Mouse (Mus musculus) ES-CJ7 (cell line): ENCODE results near the gene Gnat3.
A peak's percentile ranks its signal among the peaks of the same experiment; 100 is the strongest.

ENCODE experiments used
- DNase-seq: peaks from one replicate; pipeline ENCODE4 v3.0.0; 2011; ENCODE audit warnings: low read depth, low spot score

Gene Gnat3

DNA sequence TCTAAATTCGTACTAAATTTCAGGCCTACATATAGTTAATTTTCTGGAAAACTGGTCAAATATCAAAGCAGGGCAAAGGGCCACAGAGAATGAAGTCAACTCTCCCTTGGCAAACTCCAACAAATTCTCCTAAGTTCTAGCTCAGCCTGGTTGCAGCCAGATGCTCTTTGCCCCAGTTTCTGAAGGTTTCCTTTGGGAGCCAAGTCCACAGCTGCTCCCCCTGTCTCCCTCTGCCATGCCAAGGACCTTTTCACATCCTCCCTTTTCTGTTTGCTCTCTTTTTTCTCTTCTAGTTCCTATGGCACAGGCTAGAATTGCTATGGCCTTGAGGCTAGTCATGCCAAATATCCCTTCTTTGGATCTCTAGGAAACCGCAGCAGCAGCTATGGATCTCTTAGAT is 43.8 kb downstream of the Gnat3 start:
- DNase-seq = no peak

DNA sequence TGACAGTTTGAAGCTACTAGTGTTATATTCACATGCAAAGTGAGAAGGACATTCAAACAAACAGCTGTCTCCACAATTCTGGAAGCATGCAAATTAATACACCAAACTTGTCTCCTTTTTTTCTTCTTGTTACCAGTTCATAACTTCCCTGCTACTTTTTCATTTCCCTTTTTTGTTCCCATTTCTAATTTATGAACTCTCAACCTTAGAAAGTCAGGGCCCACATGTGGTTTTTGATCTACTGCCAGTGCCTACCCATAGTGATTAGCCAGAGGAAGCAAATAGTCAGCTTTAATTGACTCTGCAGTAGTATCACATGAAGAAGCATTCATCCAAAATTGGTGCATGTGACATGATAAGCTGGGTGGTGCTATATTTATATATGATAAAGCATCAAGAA is 44.7 kb downstream of the Gnat3 start:
- no peak for DNase-seq

GRCm38 (mm10) chr5:18010301-18010700 is 48.0 kb downstream of the Gnat3 start:
- DNase-seq = no peak

- DNase-seq = no peak
Observed at GRCm38 (mm10) chr5:18013196-18013595, 50.8 kb downstream of the Gnat3 start.

DNA sequence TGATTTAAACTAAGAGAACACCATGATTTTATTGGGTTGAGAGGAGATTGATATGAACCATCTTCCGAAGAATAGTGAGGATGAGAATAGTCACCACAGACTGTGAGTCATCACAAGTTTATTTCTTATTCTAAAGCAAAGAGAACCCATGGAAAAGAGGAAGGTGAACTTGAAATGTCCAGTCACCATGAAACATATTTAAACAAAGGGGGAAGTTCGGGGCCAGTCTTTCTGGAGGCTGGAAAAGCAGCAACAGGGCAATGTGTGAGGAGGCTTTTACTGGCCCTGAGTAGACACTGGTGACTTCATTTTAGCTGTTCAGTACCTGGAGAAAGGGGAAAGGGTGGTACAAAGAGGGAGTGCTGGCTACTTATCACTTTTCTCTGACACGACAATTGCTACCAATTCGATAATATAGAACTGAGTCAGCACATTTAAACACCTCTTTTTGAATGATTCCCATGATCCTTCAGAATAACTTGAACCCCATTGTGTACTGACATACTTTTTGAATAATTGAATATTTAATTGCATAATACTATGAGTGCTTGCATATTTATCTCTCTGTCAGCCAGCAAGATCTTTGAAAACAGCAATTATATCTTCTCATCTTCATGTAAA is 52.0 kb downstream of the Gnat3 start:
- no peak for DNase-seq

- DNase-seq = peak; percentile 23
Observed at GRCm38 (mm10) chr5:18023347-18023746, 61.0 kb downstream of the Gnat3 start.

DNA sequence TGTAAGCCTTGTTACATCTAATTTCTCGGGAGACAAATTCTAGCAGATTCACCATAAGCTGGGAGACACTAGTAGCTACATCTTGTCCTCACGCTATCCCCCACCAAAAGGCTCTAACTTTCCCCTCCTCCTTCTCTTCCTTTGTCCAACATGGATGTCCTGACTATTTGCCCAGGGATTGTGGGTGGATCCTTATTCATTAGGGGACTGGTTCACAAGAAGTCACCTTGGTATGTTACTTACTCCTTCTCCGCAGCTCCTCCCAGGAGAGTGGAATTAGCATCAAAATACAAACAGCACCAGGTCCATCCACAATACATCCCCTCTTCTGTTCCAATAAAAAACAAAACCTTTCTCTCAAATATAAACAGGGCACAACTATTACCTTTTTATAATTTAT is 65.2 kb downstream of the Gnat3 start:
- DNase-seq = peak; percentile 73

DNA sequence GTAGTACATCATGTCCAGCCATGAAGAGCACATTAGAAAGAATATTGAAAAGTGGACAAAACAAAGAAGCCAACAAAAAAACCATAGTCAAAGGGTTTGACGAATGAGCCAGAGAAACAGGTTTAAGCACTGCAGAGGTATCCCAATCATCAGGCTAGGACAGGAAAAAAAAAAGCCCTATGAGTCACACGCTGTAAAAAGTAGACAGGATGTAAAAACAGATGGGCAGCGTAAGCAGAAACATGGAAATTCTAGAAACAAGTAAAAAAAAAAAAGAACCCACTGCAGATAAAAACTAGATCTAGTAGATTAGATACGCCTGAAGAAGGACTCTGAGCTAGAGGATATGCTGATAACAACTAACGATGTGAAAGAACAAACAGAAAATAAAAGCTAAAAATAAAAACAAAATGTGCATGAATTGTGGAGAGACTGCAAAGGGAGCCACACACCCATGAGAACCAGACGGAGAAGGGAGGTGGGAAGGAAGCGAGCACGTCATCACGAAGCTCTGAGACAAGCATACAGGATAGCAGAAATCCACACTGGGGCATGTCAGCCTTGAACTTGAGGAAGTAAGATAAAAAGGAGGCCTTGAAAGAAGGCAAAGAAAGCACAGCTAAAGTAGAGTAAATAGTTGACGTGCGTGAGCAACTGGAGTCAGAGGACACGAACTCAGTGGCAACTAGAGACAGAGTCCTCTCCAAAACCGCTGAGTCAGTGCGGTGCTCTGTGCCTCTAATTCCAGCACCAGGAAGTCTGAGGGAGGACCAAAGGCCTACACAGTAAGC is 73.7 kb downstream of the Gnat3 start:
- DNase-seq = peak; percentile 28

DNA sequence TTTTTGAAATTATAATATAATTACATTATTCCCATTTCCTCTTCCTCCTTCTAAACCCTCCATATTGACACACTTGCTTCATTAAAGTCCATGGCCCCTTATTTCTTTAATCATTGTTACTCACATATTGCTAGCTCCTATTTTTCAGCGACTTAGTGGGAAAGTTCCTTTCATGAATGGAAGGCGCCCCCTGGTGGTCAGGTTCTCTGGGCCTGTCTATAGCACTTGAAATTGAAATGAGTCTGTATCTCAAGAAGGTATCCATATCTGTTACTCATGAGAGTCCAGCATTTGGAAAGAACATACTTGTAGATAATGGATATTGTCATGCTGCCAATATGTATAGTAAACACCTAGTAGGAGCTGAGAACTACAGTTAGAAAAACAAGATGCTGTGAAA is 80.7 kb downstream of the Gnat3 start:
- DNase-seq = peak; percentile 66

GRCm38 (mm10) chr5:18048841-18049240 is 86.5 kb downstream of the Gnat3 start:
- no peak for DNase-seq

- no peak for DNase-seq
Observed at GRCm38 (mm10) chr5:18055323-18055722, 93.0 kb downstream of the Gnat3 start.
